Mouse (Mus musculus) gastrocnemius, postnatal 25 days (tissue): ENCODE data around the gene BC025920. TPM values are rescaled to one million over a fixed set of nuclear protein-coding genes. Genes with fewer than 3 reads are reported as not detected.

Experiments used
- DNase-seq: peaks from one replicate; pipeline ENCODE4 v3.0.0; 2022
- total RNA-seq, 2 experiments: library from RNA; stranded (reverse); gene quantifications; 1 replicate in 1 of 2; 2 replicates in 1 of 2; pipeline ENCODE4 v1.2.3; 2021

The BC025920 gene
- total RNA-seq, 2 experiments from 2014 or later: 1.8 to 2.5 TPM

GRCm38 (mm10) chr10:81574081-81575056, 31.7 kb upstream of the BC025920 start, which contains the start of gene Tle2:
Tle2 (plus strand) TSS chr10:81574561.
- DNase-seq: no peak

GRCm38 (mm10) chr10:81575208-81575631, 30.9 kb upstream of the BC025920 start:
- peak; percentile 61 for DNase-seq

- no peak for DNase-seq
Measured at GRCm38 (mm10) chr10:81575695-81576094, 30.4 kb upstream of the BC025920 start.

- DNase-seq: no peak
Measured at GRCm38 (mm10) chr10:81579967-81580366, 26.1 kb upstream of the BC025920 start.

- no peak for DNase-seq
Measured at GRCm38 (mm10) chr10:81580441-81581070, 25.5 kb upstream of the BC025920 start.

- no peak for DNase-seq
Measured at GRCm38 (mm10) chr10:81583347-81583746, 22.7 kb upstream of the BC025920 start.

GRCm38 (mm10) chr10:81588739-81589138, 17.3 kb upstream of the BC025920 start:
- DNase-seq: no peak

- DNase-seq: no peak
Measured at GRCm38 (mm10) chr10:81591846-81592245, 14.2 kb upstream of the BC025920 start.

- DNase-seq: no peak
Measured at GRCm38 (mm10) chr10:81592631-81593030, 13.4 kb upstream of the BC025920 start.

- no peak for DNase-seq
Measured at GRCm38 (mm10) chr10:81593223-81593622, 12.8 kb upstream of the BC025920 start.

- DNase-seq: no peak
Measured at GRCm38 (mm10) chr10:81593935-81594334, 12.1 kb upstream of the BC025920 start.

GRCm38 (mm10) chr10:81595599-81595998, 10.5 kb upstream of the BC025920 start:
- no peak for DNase-seq

- peak; percentile 56 for DNase-seq
Measured at GRCm38 (mm10) chr10:81596611-81597010, 9.5 kb upstream of the BC025920 start.

- DNase-seq: peak; percentile 57
Measured at GRCm38 (mm10) chr10:81597137-81597950, 8.7 kb upstream of the BC025920 start.

GRCm38 (mm10) chr10:81598342-81598741, 7.7 kb upstream of the BC025920 start:
- no peak for DNase-seq

GRCm38 (mm10) chr10:81598871-81599270, 7.2 kb upstream of the BC025920 start:
- DNase-seq: no peak

GRCm38 (mm10) chr10:81599630-81600029, 6.4 kb upstream of the BC025920 start:
- DNase-seq: no peak

- DNase-seq: no peak
Measured at GRCm38 (mm10) chr10:81600096-81600495, 6.0 kb upstream of the BC025920 start.

GRCm38 (mm10) chr10:81600738-81601203, 5.3 kb upstream of the BC025920 start, which contains the start of gene Tle6:
Tle6 (minus strand) TSS chr10:81601073.
- DNase-seq: peak; percentile 94

- DNase-seq: no peak
Measured at GRCm38 (mm10) chr10:81601396-81601905, 4.6 kb upstream of the BC025920 start.

- DNase-seq: no peak
Measured at GRCm38 (mm10) chr10:81602741-81603151, 3.3 kb upstream of the BC025920 start.
